Mouse (Mus musculus) embryonic stem cell, embryonic (primary cell): ENCODE measurements around the gene Ppm1a.

ENCODE experiments used
- CTCF ChIA-PET, 4 experiments: fragments of 300-600 bp in 2 of 4; fragments of 350-600 bp in 2 of 4; sonication (Branson Sonifier 250); formaldehyde crosslinking; loops; one replicate each; lab custom pipeline; 2022; ENCODE audit warnings: inconsistent platforms in 2 of 4; lab: Charles Lee
- POLR2A ChIA-PET, 4 experiments: fragments of 300-600 bp in 2 of 4; fragments of 350-600 bp in 2 of 4; sonication (Branson Sonifier 250); formaldehyde crosslinking; loops; one replicate each; lab custom pipeline; 2022; ENCODE audit warnings: antibody characterized with exemption in 4 of 4, inconsistent platforms in 1 of 4; lab: Charles Lee

Ppm1a gene

DNA sequence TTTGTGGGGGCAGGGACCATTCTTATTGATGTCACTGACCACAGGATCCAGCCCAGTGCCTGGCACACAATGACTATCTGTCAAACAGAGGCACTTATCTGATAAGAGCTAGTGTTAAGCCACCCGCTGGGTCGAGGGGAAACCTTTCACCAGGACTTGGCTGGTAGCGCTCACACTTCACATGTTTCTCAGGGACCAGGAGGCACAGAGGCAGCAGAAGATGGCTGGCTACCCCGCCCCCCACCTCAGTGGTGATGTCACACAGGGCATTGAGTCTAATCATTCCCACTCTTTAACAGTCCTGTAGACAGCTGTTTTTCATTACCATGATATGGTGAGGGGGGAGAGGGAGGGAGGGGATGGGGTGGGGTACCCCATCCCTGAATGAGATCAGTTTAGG lies at the start of gene Ppm1a:
Gene Ppm1a (plus strand): TSS at position 370 of the 400 bp plus-strand sequence.
- ChIA-PET POLR2A (interaction anchor here in 2 of 4 experiments (0.6 to 1.4 kb wide), 5 partner anchors 13 to 1392 kb away, joined by 3 to 5 read pairs (median 3); no protein-coding TSS in a partner anchor), CTCF (interaction anchor here in 1 of 4 experiments (0.6 kb wide), 1 partner anchor 34 kb away, joined by 3 read pairs; no protein-coding TSS in a partner anchor)

DNA sequence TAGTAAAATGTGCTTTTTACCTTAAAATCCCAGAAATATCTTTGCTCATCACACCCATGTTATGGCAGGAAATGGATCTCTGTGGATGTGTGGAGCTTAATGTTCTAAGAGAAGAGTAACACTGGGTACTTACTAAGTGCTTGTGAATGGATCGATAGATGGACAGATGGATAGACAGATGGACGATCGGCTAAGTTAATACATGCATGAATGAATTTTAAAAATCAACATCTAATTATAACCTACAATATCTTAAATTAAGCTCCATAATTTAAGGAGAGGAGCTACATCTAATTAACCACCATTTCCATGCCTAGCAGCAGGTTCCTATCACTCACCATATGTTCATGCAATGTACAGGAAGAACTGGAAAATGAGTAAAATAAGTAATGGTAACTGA lies 47.3 kb upstream of the Ppm1a start:
- CTCF ChIA-PET: interaction anchor here in 2 of 4 experiments (0.6 kb wide), 3 partner anchors 11 to 787 kb away, joined by 3 to 5 read pairs (median 3); no protein-coding TSS in a partner anchor
- POLR2A ChIA-PET: interaction anchor here in 1 of 4 experiments (0.5 to 1.2 kb wide), 2 partner anchors 50 to 256 kb away, joined by 4 to 7 read pairs; no protein-coding TSS in a partner anchor

DNA sequence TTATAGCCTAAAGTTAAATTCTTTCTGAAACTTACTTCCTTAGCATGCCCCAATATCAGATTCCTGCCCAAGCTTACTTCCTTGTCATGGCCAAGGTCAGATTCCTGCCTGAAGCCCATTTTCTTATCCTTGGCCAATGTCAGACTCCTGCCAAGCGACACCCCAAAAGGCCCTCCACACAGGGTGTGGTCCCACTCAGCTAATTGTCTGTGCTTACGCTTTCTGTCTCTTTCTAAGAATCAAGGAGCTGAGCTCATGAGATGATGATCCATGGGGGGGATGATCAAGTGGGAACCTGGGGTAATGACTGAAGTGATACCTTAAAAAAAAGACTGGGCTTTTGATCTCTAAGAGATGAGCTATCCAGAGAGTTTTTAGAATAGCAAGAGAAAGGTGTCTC lies 42.4 kb upstream of the Ppm1a start:
- ChIA-PET CTCF (interaction anchor here (0.6 to 1.1 kb wide), 5 partner anchors 12 to 473 kb away, joined by 3 to 8 read pairs (median 3); no protein-coding TSS in a partner anchor), POLR2A (interaction anchor here (0.7 to 2.0 kb wide), 9 partner anchors 8 to 402 kb away, joined by 3 to 11 read pairs (median 4); no protein-coding TSS in a partner anchor)

DNA sequence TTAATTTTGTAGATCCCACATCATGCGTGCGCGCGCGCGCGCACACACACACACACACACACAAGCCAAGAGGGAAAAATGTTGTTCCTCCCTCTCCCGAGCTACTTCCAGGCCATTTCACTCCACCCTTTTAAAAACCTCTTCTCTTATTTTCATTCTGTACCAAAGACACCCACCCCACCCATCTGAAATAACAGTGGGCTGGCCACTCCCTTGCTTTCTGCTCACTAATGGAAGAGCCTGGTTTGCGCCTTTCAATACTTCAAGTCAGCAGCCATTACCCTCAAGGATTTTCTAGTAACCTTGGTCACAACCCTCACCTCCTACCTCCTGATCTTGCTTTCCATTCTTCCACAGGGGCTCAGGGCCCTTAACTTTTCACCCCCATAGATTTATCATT lies 41.4 kb upstream of the Ppm1a start:
- CTCF ChIA-PET: interaction anchor here (0.6 to 1.0 kb wide), 4 partner anchors 17 to 261 kb away, joined by 3 read pairs; no protein-coding TSS in a partner anchor
- POLR2A ChIA-PET: interaction anchor here in 3 of 4 experiments (0.7 to 2.0 kb wide), 4 partner anchors 17 to 45 kb away, joined by 3 to 11 read pairs (median 4); no protein-coding TSS in a partner anchor

DNA sequence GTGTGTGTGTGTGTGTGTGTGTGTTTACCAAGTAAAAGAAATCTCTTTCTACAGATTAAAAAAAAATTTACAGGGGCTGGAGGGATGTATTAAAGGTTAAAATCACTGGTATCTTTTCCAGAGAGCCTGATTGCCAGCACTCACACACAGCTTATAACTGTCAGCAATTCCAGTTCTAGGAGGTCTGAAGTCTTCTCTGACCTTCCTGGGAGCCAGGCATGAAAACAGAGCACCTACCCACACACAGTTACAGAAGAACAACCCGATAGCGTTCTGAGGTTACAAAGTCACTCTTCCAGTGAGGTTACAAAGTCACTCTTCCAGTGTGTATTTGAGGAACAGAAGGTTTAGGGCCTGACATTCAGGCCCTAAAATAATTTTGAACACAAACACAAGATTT lies 38.2 kb upstream of the Ppm1a start:
- ChIA-PET POLR2A (interaction anchor here in 1 of 4 experiments (1.0 kb wide), 1 partner anchor 41 kb away, joined by 3 read pairs; no protein-coding TSS in a partner anchor), CTCF (interaction anchor here in 1 of 4 experiments (0.6 kb wide), 1 partner anchor 78 kb away, joined by 8 read pairs; no protein-coding TSS in a partner anchor)

DNA sequence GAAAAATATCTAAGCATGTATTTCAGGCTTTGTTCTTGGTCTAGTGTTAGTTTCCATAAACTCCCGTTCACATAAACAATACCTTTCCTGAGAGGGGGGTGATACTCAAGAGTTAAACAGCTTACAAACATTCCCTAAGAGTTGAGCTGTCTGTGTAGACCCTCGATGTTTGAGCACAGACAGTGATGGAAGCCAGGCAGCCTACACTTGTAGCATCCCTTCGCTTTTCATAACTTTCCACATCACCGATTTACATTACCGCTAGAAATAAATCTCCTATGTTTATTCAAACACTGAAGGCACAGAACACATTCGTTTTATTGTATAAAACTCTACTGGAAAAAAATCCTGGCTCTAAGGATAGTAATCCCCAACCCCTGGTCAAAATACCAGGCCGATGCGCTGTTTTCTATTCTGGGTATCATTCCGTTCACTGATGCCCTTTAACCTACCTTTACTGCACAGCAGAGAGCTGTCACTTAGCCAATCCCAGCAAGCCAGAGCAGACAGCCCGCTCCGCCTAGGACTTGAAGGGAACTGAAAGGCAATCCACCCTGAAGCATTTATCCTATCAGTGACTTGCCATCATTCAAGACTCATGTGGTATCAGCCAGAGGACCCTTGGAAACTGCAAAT lies 37.7 kb upstream of the Ppm1a start:
- CTCF ChIA-PET: interaction anchor here in 3 of 4 experiments (0.5 to 1.9 kb wide), 3 partner anchors 78 to 257 kb away, joined by 4 to 8 read pairs (median 5); no protein-coding TSS in a partner anchor

DNA sequence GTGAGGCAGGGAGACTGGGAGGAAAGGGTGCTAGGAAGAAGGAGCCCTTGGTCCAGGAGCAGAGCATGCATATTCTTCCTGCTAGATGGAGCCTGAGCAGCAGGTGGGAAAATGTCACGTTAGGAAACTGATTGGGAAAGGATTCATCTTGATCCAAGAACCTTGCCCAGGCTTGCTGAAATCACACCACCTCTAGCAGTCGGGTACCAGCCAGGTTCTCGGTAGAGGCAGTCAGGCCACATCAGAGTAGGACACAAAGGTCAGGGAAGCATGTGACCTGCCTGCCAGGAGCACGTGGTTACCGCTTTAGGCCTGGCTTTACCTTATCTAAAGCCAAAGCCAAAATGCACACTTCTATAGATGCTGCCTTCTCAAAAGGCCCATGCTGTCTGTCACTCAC lies 35.5 kb upstream of the Ppm1a start:
- ChIA-PET CTCF (interaction anchor here in 1 of 4 experiments (1.9 kb wide), 1 partner anchor 255 kb away, joined by 5 read pairs; no protein-coding TSS in a partner anchor), POLR2A (interaction anchor here in 2 of 4 experiments (0.5 to 1.2 kb wide), 2 partner anchors 12 kb away, joined by 3 to 4 read pairs; no protein-coding TSS in a partner anchor)

More for the DNA sequence above, 37.7 kb upstream of the Ppm1a start:
- POLR2A ChIA-PET: interaction anchor here in 1 of 4 experiments (1.0 kb wide), 1 partner anchor 41 kb away, joined by 3 read pairs; no protein-coding TSS in a partner anchor

DNA sequence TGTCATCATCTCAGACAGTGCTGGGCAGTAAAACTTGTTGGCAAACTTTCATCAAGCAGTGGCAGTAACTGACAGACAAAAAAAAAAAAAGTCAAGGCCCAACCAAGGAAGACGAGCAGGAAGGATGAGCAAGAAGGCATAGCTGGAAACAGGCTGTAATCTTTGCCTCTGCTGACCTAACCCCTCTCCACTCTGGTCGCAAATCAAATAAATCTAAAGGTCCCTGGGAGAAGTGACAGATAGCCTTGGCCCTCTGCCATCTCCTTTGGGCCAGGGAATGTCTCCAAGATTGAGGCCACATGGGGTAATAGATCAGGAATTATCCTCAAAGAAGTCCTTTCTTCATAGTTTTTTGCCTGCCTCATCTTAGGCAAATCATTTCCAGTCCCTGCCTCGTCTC lies 33.3 kb upstream of the Ppm1a start:
- ChIA-PET POLR2A (interaction anchor here (0.6 to 2.6 kb wide), 6 partner anchors 9 to 311 kb away, joined by 3 to 19 read pairs (median 6); no protein-coding TSS in a partner anchor), CTCF (interaction anchor here in 2 of 4 experiments (0.6 to 0.7 kb wide), 2 partner anchors 153 to 273 kb away, joined by 3 to 5 read pairs; no protein-coding TSS in a partner anchor)

DNA sequence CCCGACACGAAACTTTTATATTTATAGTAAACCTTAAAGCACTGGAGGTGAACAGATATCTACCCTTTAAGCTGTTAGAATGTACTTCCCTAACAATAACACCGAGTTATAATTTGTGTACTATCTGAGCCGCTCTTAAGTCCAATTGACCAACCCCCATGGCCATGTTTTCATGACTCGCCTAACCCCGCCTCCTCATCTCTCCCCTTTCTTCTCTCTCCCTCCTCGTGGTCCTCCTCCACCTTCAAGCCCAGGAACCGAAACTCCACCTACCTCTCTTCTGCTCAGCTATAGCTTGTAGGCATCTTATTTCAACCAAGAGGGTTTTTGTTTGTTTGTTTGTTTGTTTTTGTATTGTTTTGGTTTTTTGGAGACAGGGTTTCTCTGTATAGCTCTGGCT lies 30.2 kb upstream of the Ppm1a start:
- POLR2A ChIA-PET: interaction anchor here in 2 of 4 experiments (1.2 to 2.8 kb wide), 4 partner anchors 11 to 33 kb away, joined by 5 to 10 read pairs (median 8); no protein-coding TSS in a partner anchor
- CTCF ChIA-PET: interaction anchor here in 2 of 4 experiments (0.5 to 1.8 kb wide), 3 partner anchors 12 to 239 kb away, joined by 3 to 5 read pairs (median 3); no protein-coding TSS in a partner anchor

DNA sequence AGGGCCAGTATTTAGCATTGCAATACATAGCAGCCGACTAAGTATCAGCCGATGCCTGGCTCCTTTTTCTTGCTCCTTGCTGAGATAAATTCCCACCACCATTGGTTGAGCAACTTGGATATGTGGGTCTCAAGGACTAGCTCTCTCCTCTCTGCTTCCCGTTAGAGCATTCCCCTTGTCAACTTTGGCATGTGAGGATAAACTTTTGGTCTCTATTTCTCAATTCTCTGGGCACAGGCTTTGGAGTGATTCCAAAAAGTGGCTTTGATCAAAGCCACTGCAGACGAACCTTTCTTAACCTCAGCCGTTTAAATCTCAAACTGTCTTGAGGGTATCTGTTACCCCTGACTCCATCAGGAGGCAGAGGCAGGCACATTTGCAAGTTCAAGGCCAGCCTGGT lies 29.6 kb upstream of the Ppm1a start:
- ChIA-PET CTCF (interaction anchor here in 1 of 4 experiments (1.8 kb wide), 1 partner anchor 107 kb away, joined by 5 read pairs; no protein-coding TSS in a partner anchor), POLR2A (interaction anchor here in 3 of 4 experiments (0.7 to 2.8 kb wide), 4 partner anchors 10 to 75 kb away, joined by 6 to 10 read pairs (median 8); no protein-coding TSS in a partner anchor)

DNA sequence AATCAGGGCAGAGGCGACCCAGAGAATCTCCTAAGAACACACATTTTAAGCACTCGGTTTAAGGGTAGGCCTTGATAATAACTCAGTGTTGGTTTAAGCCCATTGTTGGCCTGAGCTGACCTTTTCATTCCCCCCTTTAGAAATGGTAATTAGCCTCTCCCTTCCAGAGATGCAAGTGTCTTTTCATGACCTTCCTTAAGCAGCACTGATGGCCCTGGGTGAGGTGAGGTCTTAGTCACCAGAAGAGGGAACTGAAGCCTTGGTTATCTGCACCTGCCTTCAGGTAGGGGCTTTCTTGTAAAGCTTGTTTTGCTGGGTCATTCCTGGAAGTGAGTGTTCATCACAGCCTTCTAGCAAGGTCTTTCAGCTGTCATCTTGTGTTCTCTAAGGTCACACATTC lies 23.1 kb upstream of the Ppm1a start:
- POLR2A ChIA-PET: interaction anchor here (0.6 to 4.0 kb wide), 36 partner anchors 10 to 649 kb away, joined by 3 to 51 read pairs (median 4); partner anchors contain the start of genes Dhrs7 (in 2 of the 4), Jkamp (in 1 of the 4) and L3hypdh (in 1 of the 4)
- CTCF ChIA-PET: interaction anchor here (0.6 to 2.6 kb wide), 6 partner anchors 35 to 298 kb away, joined by 3 to 7 read pairs (median 4); no protein-coding TSS in a partner anchor

DNA sequence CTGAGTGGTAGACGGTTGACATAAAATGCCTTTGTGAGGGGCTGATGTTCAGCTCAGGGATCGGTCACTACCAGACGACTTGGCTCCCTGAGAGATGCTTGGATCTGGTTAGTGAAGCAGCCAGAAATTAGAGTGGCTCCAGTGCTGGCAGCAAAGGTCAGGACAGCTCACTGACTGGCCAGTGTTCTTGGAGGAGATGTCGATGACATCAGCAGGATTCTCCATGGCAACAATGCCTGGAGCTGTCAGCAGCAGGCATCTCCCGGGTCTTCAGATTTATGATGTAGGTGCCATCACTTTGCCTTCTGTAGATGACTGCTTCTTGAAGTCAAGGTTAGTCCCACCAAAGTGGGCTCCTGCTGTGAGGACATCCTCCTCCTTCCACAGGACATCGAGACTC lies 16.1 kb upstream of the Ppm1a start:
- POLR2A ChIA-PET: interaction anchor here in 3 of 4 experiments (0.6 to 2.4 kb wide), 8 partner anchors 8 to 262 kb away, joined by 3 to 13 read pairs (median 4); no protein-coding TSS in a partner anchor
- CTCF ChIA-PET: interaction anchor here in 2 of 4 experiments (0.6 to 0.8 kb wide), 3 partner anchors 54 to 973 kb away, joined by 3 to 4 read pairs (median 4); no protein-coding TSS in a partner anchor

DNA sequence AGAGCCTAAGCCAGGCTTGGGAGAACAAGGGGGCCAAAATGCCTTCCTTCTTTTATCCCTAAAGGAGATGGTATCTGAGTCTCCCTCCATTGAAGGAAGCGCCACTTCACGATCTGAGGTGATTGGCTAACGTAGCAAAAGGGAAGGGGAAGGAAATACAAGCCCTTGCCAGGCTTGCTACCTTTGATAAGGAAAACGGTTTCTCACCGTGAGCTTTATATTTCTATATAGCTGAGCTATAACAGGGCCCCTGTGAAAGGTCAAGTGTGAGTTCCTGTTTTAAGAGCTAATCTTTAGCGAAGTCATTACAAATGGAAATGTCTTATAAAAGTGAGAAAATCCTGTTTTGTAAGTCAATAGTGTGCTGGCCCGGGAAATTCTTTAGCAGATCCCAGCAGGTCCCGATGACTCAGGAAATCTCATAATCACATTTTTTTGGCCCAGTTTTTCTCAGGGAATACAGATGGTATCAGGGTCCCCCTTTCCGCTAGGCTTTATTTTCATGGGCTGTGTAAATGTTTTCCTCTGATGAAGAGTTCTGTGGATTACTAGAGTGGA lies 12.4 kb upstream of the Ppm1a start:
- POLR2A ChIA-PET: interaction anchor here in 2 of 4 experiments (0.6 to 3.0 kb wide), 6 partner anchors 10 to 1145 kb away, joined by 3 to 20 read pairs (median 8); partner anchors contain the start of gene Ppm1a (in 1 of the 2)
- CTCF ChIA-PET: no interaction called here

DNA sequence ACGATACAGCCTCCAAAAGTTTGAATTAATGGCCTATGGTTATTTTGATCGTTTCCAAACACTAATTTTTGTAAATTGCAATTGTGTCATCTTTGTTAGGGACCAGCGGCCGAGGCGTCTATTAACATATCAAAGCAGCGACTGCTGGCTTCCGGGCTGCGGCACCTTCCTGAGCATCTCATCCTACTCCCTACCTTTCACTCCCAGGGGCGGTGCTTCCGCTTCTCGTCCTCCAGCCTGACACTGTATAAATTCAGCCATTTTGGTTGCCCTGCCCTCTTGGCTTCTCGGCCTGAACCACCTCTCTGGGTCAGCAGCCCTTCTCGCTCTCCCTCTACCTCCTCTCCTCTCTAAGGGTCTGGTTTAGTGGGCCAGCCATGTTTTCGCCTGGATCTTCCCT lies 11.8 kb upstream of the Ppm1a start:
- CTCF ChIA-PET: no interaction called here

DNA sequence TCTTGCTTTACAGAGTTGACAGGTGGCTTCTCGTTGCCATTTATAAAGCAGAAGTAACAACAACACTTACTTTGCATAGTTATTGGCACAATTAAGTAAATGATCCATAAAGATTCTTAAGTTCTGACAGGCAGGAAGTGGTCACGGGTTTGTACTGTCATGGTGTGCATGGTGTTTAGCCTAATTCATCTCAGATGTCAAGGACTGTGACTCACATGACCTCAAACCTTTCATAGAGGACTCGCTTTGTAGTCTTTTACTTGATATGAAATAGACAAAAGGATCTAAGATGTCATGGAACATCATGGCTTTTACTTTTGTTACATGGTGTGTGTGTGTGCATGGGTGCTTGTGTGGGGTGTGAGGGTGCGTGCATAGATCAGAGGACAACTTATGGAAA lies 8.9 kb upstream of the Ppm1a start:
- POLR2A ChIA-PET: interaction anchor here in 2 of 4 experiments (0.6 to 1.4 kb wide), 3 partner anchors 12 to 14 kb away, joined by 3 to 7 read pairs (median 6); no protein-coding TSS in a partner anchor

More for the DNA sequence above, 11.8 kb upstream of the Ppm1a start:
- POLR2A ChIA-PET: interaction anchor here in 2 of 4 experiments (0.6 to 3.0 kb wide), 4 partner anchors 12 to 1144 kb away, joined by 3 to 20 read pairs (median 12); no protein-coding TSS in a partner anchor

DNA sequence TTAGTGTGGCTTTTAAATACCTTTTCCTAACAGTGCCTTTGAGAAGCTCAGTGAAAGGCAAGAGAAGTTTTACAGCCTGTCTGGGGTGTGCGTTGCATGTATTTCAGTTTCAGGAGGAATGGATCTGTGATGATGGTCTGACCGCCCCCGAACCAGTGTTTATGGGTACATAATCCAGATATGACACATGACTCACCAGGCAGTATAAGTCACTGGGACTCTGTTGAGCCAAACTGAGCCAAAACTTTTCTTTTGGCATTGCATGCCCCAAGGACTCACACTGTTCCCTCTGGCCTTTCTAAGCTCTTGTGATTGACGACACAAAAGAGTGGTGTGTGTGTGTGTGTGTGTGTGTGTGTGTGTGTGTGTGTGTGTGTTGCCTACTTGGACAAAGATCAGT lies 8.4 kb upstream of the Ppm1a start:
- POLR2A ChIA-PET: interaction anchor here in 2 of 4 experiments (0.6 to 2.4 kb wide), 4 partner anchors 10 to 14 kb away, joined by 3 to 7 read pairs (median 6); no protein-coding TSS in a partner anchor
- CTCF ChIA-PET: no interaction called here

More for the DNA sequence above, 8.9 kb upstream of the Ppm1a start:
- CTCF ChIA-PET: no interaction called here

DNA sequence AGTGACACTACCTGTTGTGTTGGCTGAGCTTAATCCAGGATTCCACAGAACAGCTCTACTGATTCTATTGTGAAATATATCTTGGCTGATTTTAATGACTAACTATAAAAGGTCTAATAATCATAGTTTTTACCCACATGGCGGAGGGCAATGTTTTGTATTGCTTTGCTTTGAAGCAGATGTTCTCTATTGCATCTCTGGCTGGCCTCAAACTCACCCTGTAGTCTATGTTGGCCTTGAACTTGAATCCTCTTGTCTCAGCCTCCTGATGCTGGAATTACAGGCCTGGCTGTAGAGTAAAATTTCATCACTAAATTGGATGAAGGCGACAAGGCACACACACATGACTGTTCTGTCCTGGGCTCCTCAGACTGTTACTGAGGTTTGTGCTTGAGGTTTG lies 7.8 kb upstream of the Ppm1a start:
- POLR2A ChIA-PET: interaction anchor here in 2 of 4 experiments (1.0 to 3.1 kb wide), 5 partner anchors 11 to 15 kb away, joined by 4 to 21 read pairs (median 7); no protein-coding TSS in a partner anchor
- CTCF ChIA-PET: no interaction called here
